Comparison of ENCODE assay signal across 9 mouse cellular contexts in the genomic region with DNA sequence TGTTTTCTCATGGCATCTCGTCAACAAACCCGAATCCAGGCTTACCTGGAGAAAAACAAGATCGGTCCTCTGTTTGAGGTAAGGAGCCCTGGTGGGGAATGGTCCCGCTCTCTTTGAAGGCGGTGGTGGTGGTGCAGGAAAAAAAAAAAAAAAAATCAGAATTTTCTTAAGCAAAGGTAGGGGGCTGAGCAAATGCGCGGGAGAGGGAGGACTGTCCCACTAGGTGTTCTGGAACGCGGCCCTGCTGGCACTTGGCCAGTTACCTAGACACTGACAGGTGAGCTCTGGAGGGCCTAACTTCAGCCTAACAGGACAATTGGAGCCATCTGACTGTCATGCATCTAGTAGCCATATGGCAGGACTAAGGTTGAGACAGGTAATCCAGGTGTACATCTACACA. TPM values are rescaled to one million over a fixed set of nuclear protein-coding genes. Genes with fewer than 3 reads are reported as not detected.
DNase-seq lines count a peak whose midpoint lies in the region; ATAC-seq lines count a peak whose summit lies in the region.
"Had no signal": no experiment of that assay in that cellular context is flagged by ENCODE, and none has a peak within 500 bp of the region (broad histone marks: within the 10 kb centered on the region; RNA-seq: fewer than 3 reads in every experiment).

No protein-coding gene starts in this region.

- H3K9ac ChIP-seq in heart, embryonic 16.5 days (ENCODE audit: low read length): peak overlapping the region; percentile 69
- peak overlapping the region; percentile 77 for H3K9ac ChIP-seq in embryonic facial prominence, embryonic 13.5 days
- H3K9ac ChIP-seq in neural tube, embryonic 15.5 days (replicated peaks): peak overlapping the region; percentile 62

- H3K4me2 ChIP-seq in heart, embryonic 16.5 days (ENCODE audit: low read depth, low read length): peak overlapping the region; percentile 98
- H3K4me2 ChIP-seq in embryonic facial prominence, embryonic 13.5 days: peak overlapping the region; percentile 87
- H3K4me2 ChIP-seq in neural tube, embryonic 15.5 days: peak overlapping the region; percentile 78

- peaks cover 4% of the 10 kb centered on the region; the same call in 1 of the 2 replicates for H3K4me1 ChIP-seq in heart, embryonic 16.5 days (ENCODE audit: control insufficient read depth, insufficient read depth, low read length)
- peaks cover 3% of the 10 kb centered on the region; the same call in 1 of the 2 replicates for H3K4me1 ChIP-seq in embryonic facial prominence, embryonic 13.5 days
- H3K4me1 ChIP-seq in neural tube, embryonic 15.5 days: peaks cover 14% of the 10 kb centered on the region

- 6% methylated on average over 9 of the region's 9 CpGs for WGBS in heart, embryonic 16.5 days
- 3% methylated on average over 9 of the region's 9 CpGs for WGBS in embryonic facial prominence, embryonic 13.5 days
- WGBS in neural tube, embryonic 15.5 days: 2% methylated on average over 9 of the region's 9 CpGs

- no peak for ATAC-seq in heart, embryonic 16.5 days (replicated peaks; ENCODE audit: extremely low read depth, insufficient read depth, low FRiP score)
- ATAC-seq in embryonic facial prominence, embryonic 13.5 days (ENCODE audit: insufficient number of reproducible peaks, insufficient read depth, low FRiP score, low TSS enrichment, low read depth): peak; percentile 29; the same call in 1 of the 2 replicates
- ATAC-seq in neural tube, embryonic 15.5 days (ENCODE audit: low FRiP score): peak; percentile 12
- no peak for ATAC-seq in monocyte, adult 5-6 weeks (replicated peaks; ENCODE audit: insufficient number of reproducible peaks, low FRiP score, low TSS enrichment, poor library complexity, severe bottlenecking)

- H3K27ac ChIP-seq in heart, embryonic 16.5 days (ENCODE audit: low read length): no peak overlapping the region
- 0 out of 2 replicates have a peak overlapping the region, but pooled peaks have one; percentile 33 for H3K27ac ChIP-seq in embryonic facial prominence, embryonic 13.5 days
- peak overlapping the region; percentile 82 for H3K27ac ChIP-seq in neural tube, embryonic 15.5 days (replicated peaks)

- DNase-seq in heart, adult 9 months (ENCODE audit: low spot score in 2 of 2): no peak
- DNase-seq in ES-CJ7 (ENCODE audit: low read depth, low spot score): peak; percentile 30
- DNase-seq in kidney, postnatal 4 days: peak; percentile 4 to 9
- DNase-seq in natural killer cell, adult 2 months (ENCODE audit: low spot score in 2 of 2): no peak

- H3K9me3 ChIP-seq in heart, embryonic 16.5 days (replicated peaks; ENCODE audit: control insufficient read depth, low read length): no peaks in the 10 kb centered on the region
- H3K9me3 ChIP-seq in embryonic facial prominence, embryonic 13.5 days: no peaks in the 10 kb centered on the region
- H3K9me3 ChIP-seq in neural tube, embryonic 15.5 days (replicated peaks): no peaks in the 10 kb centered on the region

- H3K4me3 ChIP-seq in heart, embryonic 16.5 days (ENCODE audit: low read length): peak overlapping the region; percentile 58
- H3K4me3 ChIP-seq in embryonic facial prominence, embryonic 13.5 days: peak overlapping the region; percentile 59
- peak overlapping the region; percentile 51 for H3K4me3 ChIP-seq in neural tube, embryonic 15.5 days (replicated peaks)

- peaks cover 14% of the 10 kb centered on the region for H3K27me3 ChIP-seq in heart, embryonic 16.5 days (ENCODE audit: control insufficient read depth, insufficient read depth, low read length)
- H3K27me3 ChIP-seq in embryonic facial prominence, embryonic 13.5 days: peaks cover 7% of the 10 kb centered on the region; the same call in 1 of the 2 replicates
- 0 out of 2 replicates have a peak, but pooled peaks cover 6% of the 10 kb centered on the region for H3K27me3 ChIP-seq in neural tube, embryonic 15.5 days (replicated peaks)
- H3K27me3 ChIP-seq: CH12.LX had no signal

- H3K36me3 ChIP-seq in heart, embryonic 16.5 days (ENCODE audit: control insufficient read depth, insufficient read depth): no peaks in the 10 kb centered on the region
- H3K36me3 ChIP-seq in embryonic facial prominence, embryonic 13.5 days: no peaks in the 10 kb centered on the region
- no peaks in the 10 kb centered on the region for H3K36me3 ChIP-seq in neural tube, embryonic 15.5 days

RNA-seq across cellular contexts. Expression of gene A830018L16Rik, which starts 0.7 kb away (rescaled TPM):
- 0.17 and 0.46 TPM in 2 replicates for polyA plus RNA-seq in heart, embryonic 16.5 days (2015; fragmentation: Nextera tagmentation; extraction: Ambion mirVana)
- polyA plus RNA-seq in embryonic facial prominence, embryonic 13.5 days (2015; fragmentation: Nextera tagmentation; extraction: Ambion mirVana): 6.1 and 6.6 TPM in 2 replicates
- polyA plus RNA-seq in neural tube, embryonic 15.5 days (2015; fragmentation: Nextera tagmentation; extraction: Ambion mirVana): 16.7 and 17.7 TPM in 2 replicates
- total RNA-seq in monocyte, adult 5-6 weeks (2017): 0.48 TPM in 1 of 3 replicates, not detected in the others
- total RNA-seq: CH12.LX had no signal

Comparison
In these comparisons a context has a peak if more than half of its experiments do, and no peak if none do; other contexts are left out.
1. ATAC-seq: peak in embryonic facial prominence, embryonic 13.5 days (single experiment) and neural tube, embryonic 15.5 days (single experiment); none in heart, embryonic 16.5 days (single experiment) and monocyte, adult 5-6 weeks (single experiment).
2. DNase-seq: peak in ES-CJ7 (single experiment) and kidney, postnatal 4 days (2 of 2); none in heart, adult 9 months (0 of 2) and natural killer cell, adult 2 months (0 of 2).
3. Peak in every context shown above with its lines, with median percentiles within 50 percentile points of each other: H3K4me2 ChIP-seq, H3K4me3 ChIP-seq and H3K9ac ChIP-seq.